Mouse (Mus musculus) kidney, adult 2 months (tissue): ENCODE measurements at regions not wholly inside any gene's neighbourhood (a gene's known extent, or its start where the extent isn't known, plus 50 kb on each side); places are given as distances from the start of the nearest gene placed in this dataset.

Experiments
- CTCF ChIP-seq: fragments of 200-500 bp; conservative IDR thresholded peaks from 2 replicates; pipeline ENCODE4 v1.5.1; 2011; ENCODE audit warnings: low read depth, mild to moderate bottlenecking, control low read depth, low read length, moderate library complexity, mixed read lengths; ENCODE audit not compliant: insufficient read depth, insufficient read length
- POLR2A ChIP-seq: fragments of 200-500 bp; IDR thresholded peaks from one replicate; pipeline ENCODE4 v1.6.1; 2011; ENCODE audit warnings: low read depth, low read length, control low read depth

DNA sequence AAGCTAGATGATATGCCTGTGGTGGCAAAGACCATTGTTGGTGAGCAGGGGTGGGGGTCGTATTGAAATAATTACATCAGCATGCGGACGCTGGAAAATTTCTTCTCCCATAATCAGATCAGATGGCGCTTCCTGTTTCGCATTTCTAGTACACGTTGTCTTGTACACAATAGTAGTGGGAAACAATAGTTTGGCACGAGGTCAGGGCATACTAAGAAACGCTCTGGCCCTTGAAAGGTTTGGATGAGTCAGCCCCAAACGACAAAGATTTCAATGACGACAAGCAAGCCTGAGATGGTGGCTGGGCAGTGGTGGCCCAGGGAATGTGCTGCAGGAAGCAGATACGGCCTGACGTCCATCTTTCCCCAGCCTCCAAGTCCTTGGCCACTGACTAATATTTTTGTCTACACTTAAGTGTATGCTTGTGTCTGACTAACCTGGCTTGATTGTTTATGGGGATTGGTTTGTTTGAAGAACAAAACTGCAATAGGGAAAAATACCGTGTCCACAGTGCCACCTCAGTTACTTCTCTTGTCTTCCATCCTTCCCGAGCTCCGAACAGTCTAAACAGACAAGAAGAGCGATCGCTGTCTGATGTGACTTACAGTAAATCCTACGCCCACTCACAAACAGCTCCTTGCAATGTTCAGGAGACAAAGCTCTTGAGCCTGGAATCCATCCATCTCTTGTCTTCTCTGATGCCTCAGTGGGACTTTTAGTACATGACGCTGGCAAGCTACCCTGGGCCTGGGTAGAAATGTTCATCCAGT is 54.1 kb upstream of the S1pr1 start:
- no peak for TF ChIP-seq CTCF
- no peak for TF ChIP-seq POLR2A
